Mouse (Mus musculus): ENCODE measurements around the gene Hist1h2ad. TPM values are rescaled to one million over a fixed set of nuclear protein-coding genes. Genes with fewer than 3 reads are reported as not detected.
"Not testable (repeated sequence)": the region's sequence is repeated elsewhere in the genome, so short reads cannot be mapped to it uniquely, and the experiment has no call there.

Hist1h2ad gene
- polyA plus RNA-seq, 1 experiment from 2014 or later, result 3.4 TPM

DNA sequence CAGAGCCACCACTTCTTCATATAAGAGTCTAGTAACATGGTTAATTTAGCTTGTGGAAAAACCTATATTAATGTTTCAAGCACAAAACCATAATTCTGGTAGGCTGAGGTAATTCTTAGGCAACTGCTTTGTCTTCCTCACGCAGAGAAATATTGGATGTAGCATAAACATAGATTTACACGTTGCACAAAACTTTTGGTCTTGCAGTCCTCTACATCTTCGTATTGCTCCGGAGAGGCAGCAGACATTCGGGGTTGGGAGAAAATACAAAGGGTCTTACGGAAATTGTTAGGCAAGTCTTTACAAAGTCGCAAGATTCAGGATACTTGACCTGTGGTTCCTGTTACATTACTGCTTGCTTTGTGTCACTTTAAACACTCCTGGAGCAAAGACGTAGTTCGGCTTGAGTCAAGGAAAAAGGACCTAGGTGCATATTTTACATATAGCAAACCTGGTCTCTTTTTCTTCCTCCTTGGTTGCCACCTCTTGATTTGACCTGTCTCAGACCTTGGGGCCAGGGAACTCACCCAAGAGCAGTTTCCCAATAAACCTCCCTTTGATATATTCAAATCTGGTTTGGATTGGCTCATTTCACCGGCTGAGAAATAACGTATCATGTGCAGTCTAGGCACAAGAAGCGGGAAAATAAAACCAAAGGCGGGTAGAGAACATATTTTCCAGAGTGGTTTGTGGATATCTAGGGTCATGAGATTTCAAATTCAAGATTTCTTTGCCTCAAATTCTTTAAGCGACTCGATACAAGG lies 39.6 kb upstream of the Hist1h2ad start:
- Histone ChIP-seq H3K27ac (peak overlapping the region; percentile 87), H3K9me3 (no peaks in the 10 kb centered on the region), H3K27me3 (replicated peaks) (no peaks in the 10 kb centered on the region), H3K36me3 (no peaks in the 10 kb centered on the region), H3K4me1 (peaks cover 17% of the 10 kb centered on the region), H3K9ac (peak overlapping the region; percentile 1; the same call in 1 of the 2 replicates), H3K4me2 (peak overlapping the region; percentile 70), H3K4me3 (replicated peaks) (peak overlapping the region; percentile 50)
- under 1% methylated on average over 15 of the region's 15 CpGs for WGBS
- ATAC-seq (ENCODE audit: insufficient read depth, low FRiP score, low read depth), result 0 out of 2 replicates have a peak, but pooled peaks have one; percentile 11

DNA sequence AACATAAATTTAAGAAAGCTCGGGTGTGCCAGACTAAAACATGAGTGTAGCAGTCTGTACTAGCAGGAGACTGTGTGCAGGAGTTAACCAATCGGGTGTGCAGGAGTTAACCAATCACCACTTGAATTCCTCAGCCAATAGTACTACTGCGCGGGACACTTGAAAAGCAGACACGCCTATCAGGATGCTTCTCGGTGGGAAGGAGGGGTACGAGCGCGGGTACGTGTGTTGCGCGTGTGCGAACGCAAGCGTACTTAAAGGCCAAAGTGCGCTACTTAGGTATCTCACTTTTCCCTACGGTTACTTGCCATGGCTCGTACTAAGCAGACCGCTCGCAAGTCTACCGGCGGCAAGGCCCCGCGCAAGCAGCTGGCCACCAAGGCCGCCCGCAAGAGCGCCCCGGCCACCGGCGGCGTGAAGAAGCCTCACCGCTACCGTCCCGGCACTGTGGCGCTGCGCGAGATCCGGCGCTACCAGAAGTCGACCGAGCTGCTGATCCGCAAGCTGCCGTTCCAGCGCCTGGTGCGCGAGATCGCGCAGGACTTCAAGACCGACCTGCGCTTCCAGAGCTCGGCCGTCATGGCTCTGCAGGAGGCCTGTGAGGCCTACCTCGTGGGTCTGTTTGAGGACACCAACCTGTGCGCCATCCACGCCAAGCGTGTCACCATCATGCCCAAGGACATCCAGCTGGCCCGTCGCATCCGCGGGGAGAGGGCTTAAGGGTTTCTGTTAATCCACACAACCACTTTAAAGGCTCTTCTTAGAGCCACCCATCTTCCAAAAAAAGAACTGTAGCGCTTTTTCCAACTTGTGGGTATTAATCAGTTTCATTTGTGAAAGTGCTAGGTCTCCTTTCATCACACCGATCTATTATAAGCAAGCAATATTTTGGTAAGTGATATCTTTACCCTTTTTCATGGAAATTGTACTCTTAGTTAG lies 38.8 kb upstream of the Hist1h2ad start, which contains the start of gene Hist1h3g:
TSS of gene Hist1h3g (plus strand) at position 286 of the 939 bp plus-strand sequence.
- peaks cover 17% of the 10 kb centered on the region for H3K4me1 ChIP-seq
- H3K27ac ChIP-seq, result peak within 1 kb of the TSS; percentile 87
- peak within 1 kb of the TSS; percentile 50 for H3K4me3 ChIP-seq (replicated peaks)
- not testable (repeated sequence) for H3K36me3 ChIP-seq; H3K9me3 ChIP-seq; H3K27me3 ChIP-seq (replicated peaks)
- H3K9ac ChIP-seq, result peak within 1 kb of the TSS; percentile 32; the same call in 1 of the 2 replicates
- peak; percentile 88 for ATAC-seq (ENCODE audit: insufficient read depth, low FRiP score, low read depth)
- under 1% methylated on average over 52 of the region's 62 CpGs for WGBS
- H3K4me2 ChIP-seq, result peak within 1 kb of the TSS; percentile 70

GRCm38 (mm10) chr13:23536076-23536822 lies 37.9 kb upstream of the Hist1h2ad start:
- no peak for ATAC-seq (ENCODE audit: insufficient read depth, low FRiP score, low read depth)
- Histone ChIP-seq H3K9ac (peak overlapping the region; percentile 9; the same call in 1 of the 2 replicates), H3K27ac (peak overlapping the region; percentile 68), H3K4me2 (peak overlapping the region; percentile 70), H3K36me3 (no peaks in the 10 kb centered on the region), H3K4me1 (peaks cover 17% of the 10 kb centered on the region), H3K9me3 (no peaks in the 10 kb centered on the region), H3K4me3 (replicated peaks) (peak overlapping the region; percentile 35), H3K27me3 (replicated peaks) (no peaks in the 10 kb centered on the region)
- 14% methylated on average over 7 of the region's 7 CpGs for WGBS

DNA sequence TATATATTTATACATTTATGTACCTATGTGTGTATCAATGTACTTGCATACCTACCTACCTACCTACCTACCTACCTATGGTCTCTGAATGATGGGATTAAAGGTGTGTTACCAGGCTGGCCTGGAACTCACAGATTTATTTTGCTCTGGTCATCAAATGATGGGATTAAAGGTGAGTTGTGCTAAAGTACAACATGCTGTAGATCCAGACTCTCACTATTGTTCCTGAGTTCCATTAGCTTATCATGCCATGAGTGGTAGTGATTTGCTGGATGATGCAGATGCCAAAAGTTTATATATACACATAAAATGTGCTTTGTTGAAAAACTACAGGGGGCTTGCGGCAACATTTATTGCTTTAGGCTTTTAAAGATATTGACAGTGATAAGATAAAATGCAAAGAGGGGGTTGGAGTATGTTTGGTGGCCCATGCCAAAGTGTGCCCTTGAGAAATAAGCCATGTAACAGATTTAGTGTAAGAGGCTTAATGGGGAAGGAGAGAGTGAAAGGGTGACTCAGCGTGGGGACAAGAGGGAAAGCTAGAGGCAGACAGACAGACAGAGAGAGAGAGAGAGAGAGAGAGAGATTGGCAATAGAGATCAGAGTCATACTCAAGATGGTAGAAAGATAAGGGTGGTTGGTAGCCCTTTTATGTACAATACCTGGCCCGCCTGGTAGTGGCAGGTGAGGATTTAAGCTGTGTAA lies 37.0 kb upstream of the Hist1h2ad start:
- no peaks in the 10 kb centered on the region for H3K36me3 ChIP-seq
- H3K9ac ChIP-seq, result no peak overlapping the region
- peaks cover 16% of the 10 kb centered on the region for H3K4me1 ChIP-seq
- no peaks in the 10 kb centered on the region for H3K27me3 ChIP-seq (replicated peaks)
- H3K4me2 ChIP-seq, result peak overlapping the region; percentile 70
- ATAC-seq (ENCODE audit: insufficient read depth, low FRiP score, low read depth), result no peak
- H3K9me3 ChIP-seq, result no peaks in the 10 kb centered on the region
- no peak overlapping the region; the same call in 1 of the 2 replicates for H3K27ac ChIP-seq
- WGBS, result 68% methylated on average over 3 of the region's 3 CpGs
- peak overlapping the region; percentile 8; the same call in 1 of the 2 replicates for H3K4me3 ChIP-seq (replicated peaks)

DNA sequence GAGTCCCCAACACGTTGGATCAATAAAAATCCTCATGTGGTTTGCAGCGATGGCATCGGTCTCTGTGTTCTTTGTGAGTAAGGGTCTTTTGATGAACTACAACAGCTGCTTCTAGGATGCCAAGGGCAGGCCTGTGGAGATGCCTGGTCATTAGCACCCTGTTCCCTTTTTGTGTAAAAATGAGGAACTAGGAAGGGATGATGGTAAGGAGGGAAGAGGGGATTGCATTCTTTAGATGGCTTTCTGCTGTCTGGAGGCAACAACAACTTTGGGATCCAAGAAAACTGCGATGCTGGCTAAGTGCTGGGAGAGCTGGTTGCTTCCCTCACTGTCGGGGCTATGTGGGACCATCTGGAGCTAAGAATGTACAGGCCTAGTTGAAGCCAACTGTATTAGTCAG lies 35.9 kb upstream of the Hist1h2ad start:
- no peaks in the 10 kb centered on the region for H3K27me3 ChIP-seq (replicated peaks)
- WGBS, result 64% methylated on average over 5 of the region's 5 CpGs
- ATAC-seq (ENCODE audit: insufficient read depth, low FRiP score, low read depth), result no peak
- no peaks in the 10 kb centered on the region for H3K9me3 ChIP-seq
- H3K4me3 ChIP-seq (replicated peaks), result no peak overlapping the region
- no peak overlapping the region for H3K9ac ChIP-seq
- H3K4me2 ChIP-seq, result no peak overlapping the region
- H3K36me3 ChIP-seq, result no peaks in the 10 kb centered on the region
- H3K4me1 ChIP-seq, result peaks cover 7% of the 10 kb centered on the region; the same call in 1 of the 2 replicates
- no peak overlapping the region for H3K27ac ChIP-seq

- not testable (repeated sequence) for H3K27me3 ChIP-seq (replicated peaks); H3K9me3 ChIP-seq; H3K27ac ChIP-seq; H3K9ac ChIP-seq; H3K4me2 ChIP-seq; ATAC-seq (ENCODE audit: insufficient read depth, low FRiP score, low read depth); H3K4me3 ChIP-seq (replicated peaks); H3K4me1 ChIP-seq; H3K36me3 ChIP-seq
- 57% methylated on average over 1 of the region's 1 CpGs for WGBS
Measured at GRCm38 (mm10) chr13:23539821-23540220, 34.4 kb upstream of the Hist1h2ad start.

DNA sequence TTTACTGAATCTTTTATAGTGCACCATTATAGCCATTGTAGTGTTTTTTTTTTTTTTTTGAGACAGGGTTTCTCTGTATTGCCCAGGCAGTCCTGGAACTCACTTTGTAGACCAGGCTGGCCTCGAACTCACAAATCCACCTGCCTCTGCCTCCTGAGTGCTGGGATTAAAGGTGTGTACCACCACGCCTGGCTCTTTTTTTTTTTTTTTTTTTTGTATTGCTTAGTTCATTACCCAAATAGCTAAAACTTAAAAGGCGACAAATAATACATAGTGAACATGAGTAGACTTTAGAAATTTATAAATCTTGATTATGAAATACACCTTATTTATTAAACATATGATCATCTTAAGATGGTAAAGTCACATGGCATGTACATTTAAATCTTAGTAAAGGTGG lies 32.7 kb upstream of the Hist1h2ad start:
- H3K4me2 ChIP-seq, result no peak overlapping the region
- WGBS, result 86% methylated on average over 3 of the region's 3 CpGs
- H3K9me3 ChIP-seq, result no peaks in the 10 kb centered on the region
- H3K4me3 ChIP-seq (replicated peaks), result no peak overlapping the region
- no peak for ATAC-seq (ENCODE audit: insufficient read depth, low FRiP score, low read depth)
- no peak overlapping the region for H3K9ac ChIP-seq
- peaks cover 5% of the 10 kb centered on the region; the same call in 1 of the 2 replicates for H3K4me1 ChIP-seq
- H3K27me3 ChIP-seq (replicated peaks), result no peaks in the 10 kb centered on the region
- H3K27ac ChIP-seq, result no peak overlapping the region
- no peaks in the 10 kb centered on the region for H3K36me3 ChIP-seq

- ATAC-seq (ENCODE audit: insufficient read depth, low FRiP score, low read depth); H3K9me3 ChIP-seq; H3K27me3 ChIP-seq (replicated peaks); H3K4me1 ChIP-seq; H3K36me3 ChIP-seq: not testable (repeated sequence)
- peak overlapping the region; percentile 90 for H3K27ac ChIP-seq
- peak overlapping the region; percentile 65 for H3K4me2 ChIP-seq
- peak overlapping the region; percentile 50 for H3K4me3 ChIP-seq (replicated peaks)
- 12% methylated on average over 3 of the region's 3 CpGs for WGBS
- H3K9ac ChIP-seq, result peak overlapping the region; percentile 41; the same call in 1 of the 2 replicates
Measured at GRCm38 (mm10) chr13:23542225-23542980, 31.8 kb upstream of the Hist1h2ad start.

- WGBS, result under 1% methylated on average over 35 of the region's 42 CpGs
- peak within 1 kb of the TSS; percentile 65 for H3K4me2 ChIP-seq
- not testable (repeated sequence) for H3K9me3 ChIP-seq; H3K27me3 ChIP-seq (replicated peaks); H3K4me1 ChIP-seq; H3K36me3 ChIP-seq
- H3K9ac ChIP-seq, result peak within 1 kb of the TSS; percentile 41; the same call in 1 of the 2 replicates
- peak; percentile 95 for ATAC-seq (ENCODE audit: insufficient read depth, low FRiP score, low read depth)
- H3K27ac ChIP-seq, result peak within 1 kb of the TSS; percentile 95
- peak within 1 kb of the TSS; percentile 50 for H3K4me3 ChIP-seq (replicated peaks)
Measured at GRCm38 (mm10) chr13:23542999-23543607, 31.1 kb upstream of the Hist1h2ad start, which contains the start of gene Hist1h2bh. TSS of gene Hist1h2bh (minus strand) at chr13:23543392.

Data from stomach, embryonic 15.5 days (tissue).